Mouse (Mus musculus) cerebellum, adult 11 months (tissue): ENCODE measurements around the gene Fcrlb.

Experiments
- DNase-seq: peaks from one replicate; pipeline ENCODE4 v3.0.0; 2022

The Fcrlb gene

DNA sequence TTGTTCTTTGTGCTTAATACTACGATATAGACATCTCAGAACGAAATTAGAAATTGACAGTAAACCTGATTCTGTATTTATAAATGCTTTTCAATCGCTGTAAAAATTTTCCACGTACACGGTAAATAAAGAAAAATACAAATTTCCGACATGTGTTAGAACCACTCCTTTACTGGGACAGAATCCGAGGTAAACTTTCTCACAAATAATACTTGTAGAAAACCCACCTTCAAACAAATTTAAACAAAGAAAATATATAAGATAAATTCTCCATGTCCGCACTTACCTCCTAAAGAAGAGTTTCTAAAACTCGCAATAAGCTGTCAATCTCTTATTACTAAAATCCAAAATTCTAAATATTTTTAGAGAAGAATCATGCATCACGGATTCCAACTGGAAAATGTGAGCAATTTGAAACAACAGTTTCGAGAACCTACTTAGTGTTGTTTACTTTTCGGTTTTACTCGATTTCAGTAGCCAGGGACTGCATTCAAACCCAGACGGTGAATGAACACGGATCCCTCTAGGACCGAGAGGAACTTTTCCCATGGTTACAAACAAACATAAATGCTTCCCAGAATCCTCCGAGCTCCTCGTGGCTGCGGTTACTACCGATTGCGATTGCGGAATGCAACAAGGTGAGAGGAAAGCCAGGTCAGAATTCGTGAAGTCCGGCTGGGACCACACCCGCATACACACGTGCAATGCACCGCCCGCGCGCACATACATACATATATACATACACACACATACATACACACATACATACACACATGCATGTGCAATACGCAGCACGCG, 44.4 kb downstream of the Fcrlb start:
- peak; percentile 61 for DNase-seq

DNA sequence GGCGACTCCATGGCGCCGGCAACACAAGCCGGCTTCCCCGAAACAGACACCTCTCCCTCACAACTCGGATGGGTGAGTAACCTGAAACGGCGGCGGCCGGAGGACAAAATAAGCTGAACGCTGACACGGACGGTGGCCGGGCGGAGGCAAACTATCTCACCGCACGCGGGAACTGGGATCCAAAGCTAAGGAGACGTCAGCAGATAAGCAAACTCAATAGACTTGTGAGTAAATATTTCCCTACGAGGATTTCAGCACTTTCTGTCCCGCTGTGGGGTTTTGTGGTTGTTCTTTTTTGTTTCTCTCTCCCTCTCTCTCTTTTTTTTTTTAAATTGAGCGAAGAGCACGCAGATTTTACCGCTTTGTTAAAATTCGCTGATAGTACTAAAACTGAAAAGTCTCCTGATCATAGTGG, 45.0 kb downstream of the Fcrlb start, which contains the start of gene Atf6:
Gene Atf6 (minus strand): TSS at position 81 of the 415 bp plus-strand sequence.
- peak; percentile 94 for DNase-seq

DNA sequence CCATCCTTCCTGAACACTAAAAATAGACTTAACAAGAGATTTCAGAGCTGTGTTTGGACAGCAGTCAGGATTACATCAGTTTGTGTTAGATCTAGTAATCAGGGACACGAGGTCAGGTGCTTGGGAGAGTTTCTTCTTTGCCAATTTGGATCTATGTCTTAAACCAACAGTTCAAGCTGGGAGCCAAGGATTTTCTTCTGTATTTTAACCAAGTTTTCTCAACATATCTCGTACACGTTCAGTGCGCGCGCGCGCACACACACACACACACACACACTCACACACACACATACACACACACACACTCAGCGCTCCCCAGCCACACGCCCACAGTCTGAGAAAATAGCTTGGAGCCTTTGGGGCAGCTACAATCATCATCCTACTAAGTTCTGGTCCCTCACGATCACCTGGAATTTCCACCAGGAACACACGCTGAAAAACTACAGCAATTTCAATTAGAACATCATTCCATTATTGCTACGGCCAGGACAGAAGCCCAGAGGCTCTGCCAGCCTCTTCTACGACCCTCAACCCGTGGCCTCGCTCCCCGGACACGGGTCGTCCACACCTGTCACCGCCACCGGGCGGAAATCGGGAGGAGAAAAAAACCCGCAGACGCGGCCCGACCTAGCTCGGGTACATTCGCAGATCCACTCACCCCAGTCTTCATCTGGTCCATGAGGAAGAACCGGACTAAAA, 45.6 kb downstream of the Fcrlb start:
- DNase-seq, result no peak

DNA sequence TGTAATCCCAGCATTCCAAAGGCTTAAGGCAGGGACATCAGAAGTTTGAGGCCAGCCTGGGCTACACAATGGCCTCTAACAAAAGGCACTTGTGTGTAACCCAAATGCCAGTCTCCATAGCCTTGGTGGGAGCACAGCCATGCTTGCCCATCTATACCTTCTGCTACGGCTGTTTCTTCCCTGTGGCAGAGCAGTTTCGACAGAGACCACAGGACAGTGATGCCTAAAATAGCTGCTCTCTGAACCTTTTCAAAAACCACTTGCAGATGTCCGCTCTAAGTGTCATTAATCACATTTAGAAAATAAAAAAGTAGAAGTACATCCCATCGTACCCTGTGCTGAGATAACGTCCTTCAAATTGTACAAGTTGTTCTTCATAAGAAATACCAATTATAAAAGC, 47.3 kb downstream of the Fcrlb start:
- no peak for DNase-seq

DNA sequence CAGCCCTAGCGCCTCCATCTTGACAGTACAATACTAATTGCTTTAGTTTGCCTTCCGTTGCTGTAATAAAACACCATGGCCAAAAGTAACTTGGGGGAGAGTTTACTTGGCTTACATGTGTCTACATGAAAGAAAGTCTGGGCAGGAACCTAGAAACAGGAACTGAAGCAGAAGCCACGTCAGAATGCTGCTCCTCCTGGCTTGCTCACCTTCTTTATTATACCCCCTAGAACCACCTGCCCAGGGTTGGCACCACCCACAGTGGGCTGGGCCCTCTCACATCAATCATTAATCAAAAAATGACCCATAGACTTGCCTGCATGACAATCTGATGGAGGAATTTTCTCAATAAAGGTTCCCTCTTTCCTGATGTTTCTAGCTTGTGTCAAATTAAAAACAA, 48.0 kb downstream of the Fcrlb start:
- DNase-seq, result no peak

DNA sequence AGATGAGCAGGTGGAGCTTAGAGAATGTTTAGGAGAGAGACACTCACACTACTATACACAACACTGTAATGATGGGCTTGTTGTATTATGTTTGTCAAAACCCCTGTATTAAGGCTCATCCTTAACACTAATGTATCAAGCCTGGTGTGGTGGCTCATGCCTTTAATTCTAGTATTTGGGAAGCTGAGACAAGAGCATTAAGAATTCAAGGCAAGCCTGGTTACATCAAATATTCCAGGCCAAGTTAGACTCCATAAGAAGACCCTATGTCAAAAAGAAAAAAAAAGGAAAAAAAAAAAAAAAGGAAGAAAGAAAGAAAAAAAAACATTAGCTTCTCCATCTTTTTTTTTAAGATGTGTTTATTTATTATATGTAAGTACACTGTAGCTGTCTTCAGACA, 48.5 kb downstream of the Fcrlb start:
- DNase-seq, result no peak

DNA sequence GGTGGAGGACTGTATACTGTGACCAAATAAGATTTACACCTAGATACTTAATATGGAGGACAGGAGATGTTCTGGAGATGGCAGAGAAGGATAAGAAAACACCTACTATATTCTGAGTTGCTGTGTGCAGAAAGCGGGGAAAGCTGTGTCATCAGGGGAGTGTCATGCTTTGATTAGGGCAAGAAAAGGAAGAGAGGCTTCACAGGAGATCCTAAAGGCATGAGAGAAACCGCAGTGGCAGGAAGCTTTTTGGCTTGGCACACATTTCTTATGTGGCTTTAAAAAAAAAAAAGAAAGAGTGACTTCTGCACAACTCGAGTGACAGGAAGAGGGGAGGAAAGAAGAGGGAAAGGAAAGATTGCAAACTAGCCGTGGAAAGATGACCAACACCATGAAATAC, 49.7 kb downstream of the Fcrlb start:
- no peak for DNase-seq

DNA sequence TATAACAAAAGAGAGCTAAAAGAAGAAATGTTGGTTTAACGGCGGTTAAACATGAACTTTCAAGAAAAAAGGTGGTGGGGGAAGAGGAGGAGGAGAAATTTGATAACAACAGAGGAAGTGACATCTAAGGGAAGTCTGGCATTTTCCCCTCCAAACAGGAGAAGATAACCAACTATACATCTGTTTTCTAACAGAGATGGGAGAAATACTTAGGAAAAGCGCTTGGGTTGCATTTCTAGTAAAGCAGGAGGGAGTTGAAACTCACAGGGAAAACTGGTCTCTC, 50.4 kb downstream of the Fcrlb start:
- no peak for DNase-seq

DNA sequence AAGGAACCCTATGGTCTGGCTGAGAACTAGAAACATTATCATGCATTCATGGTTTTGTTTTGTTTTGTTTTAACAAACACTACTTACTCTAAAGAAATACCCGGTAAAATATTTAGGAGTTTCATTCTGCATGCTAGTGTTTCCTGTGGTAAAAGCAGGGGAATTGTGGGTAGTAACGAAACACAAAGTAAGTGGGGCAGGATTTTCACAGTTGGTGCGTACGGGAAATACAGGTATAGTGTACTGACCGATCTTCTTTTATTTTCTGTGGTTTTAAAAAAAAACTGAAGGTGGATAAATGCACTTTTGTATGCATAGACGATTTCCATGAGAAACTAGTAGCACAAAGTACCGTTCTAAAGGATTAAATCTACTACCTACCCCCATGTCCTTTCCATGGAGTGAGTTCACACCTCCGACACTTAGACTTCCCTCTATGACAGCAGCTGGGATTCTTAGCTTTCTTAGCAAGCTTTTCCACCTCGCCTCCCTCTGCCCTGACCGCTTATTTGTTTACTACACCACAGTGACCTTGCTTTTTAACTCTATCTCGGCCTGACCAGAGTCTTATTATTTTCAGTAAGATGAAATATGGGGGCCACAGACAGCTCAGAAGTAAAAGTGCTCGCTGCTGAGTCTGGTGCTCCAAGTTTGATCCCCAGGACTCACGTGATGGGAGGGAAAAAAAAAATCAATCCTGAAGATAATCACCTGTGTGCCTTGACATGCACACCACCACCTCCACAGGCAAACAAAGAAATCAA, 50.9 kb downstream of the Fcrlb start:
- no peak for DNase-seq

DNA sequence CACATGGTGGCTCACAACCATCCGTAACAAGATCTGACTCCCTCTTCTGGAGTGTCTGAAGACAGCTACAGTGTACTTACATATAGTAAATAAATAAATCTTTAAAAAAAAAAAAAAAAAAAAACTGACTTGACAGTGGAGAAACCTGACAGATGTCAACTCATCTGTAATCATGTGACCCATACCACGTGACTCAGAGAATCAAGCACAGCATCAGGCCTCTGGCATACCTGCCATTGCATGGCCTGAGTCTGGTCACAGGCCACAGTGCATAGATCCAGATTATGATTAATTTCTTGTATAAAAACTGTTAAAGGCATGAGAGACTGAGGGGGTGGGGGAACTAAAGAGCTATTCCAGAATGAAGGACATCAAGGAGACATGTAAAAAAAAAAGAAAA, 53.9 kb downstream of the Fcrlb start:
- DNase-seq, result no peak

DNA sequence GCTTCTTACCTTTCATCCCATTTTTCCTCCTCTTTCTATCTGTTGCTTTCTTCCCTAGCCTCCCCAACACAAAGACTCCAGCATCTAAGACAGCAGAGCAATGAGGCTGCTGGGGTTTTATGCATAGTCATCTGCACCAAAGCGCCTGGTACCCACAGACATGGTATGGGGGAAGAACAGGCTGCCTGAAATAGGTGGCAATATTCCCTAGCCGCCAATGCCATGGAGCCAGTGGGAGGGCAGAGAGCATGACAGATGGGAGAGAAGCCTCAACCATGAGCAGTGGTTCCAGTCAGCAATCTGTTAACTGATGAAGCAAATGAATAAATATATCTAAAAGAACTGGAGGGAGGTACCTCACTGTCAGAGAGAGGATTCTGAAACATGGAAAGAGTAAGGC, 55.4 kb downstream of the Fcrlb start:
- DNase-seq, result peak; percentile 25
